Mouse (Mus musculus) induced T-regulatory cell, adult 2 months (primary cell): ENCODE data around the gene Fgf16.
A peak's percentile ranks its signal among the peaks of the same experiment; 100 is the strongest.

Source experiments
- DNase-seq: peaks from one replicate; pipeline ENCODE4 v3.0.0-alpha.2; 2012; ENCODE audit warnings: low read depth

The Fgf16 gene

GRCm38 (mm10) chrX:105764162-105765004 is at the start of gene Fgf16:
Gene Fgf16, plus strand, starts transcription at chrX:105764279.
- peak; percentile 35 for DNase-seq

- peak; percentile 15 for DNase-seq
These were observed 49.3 kb upstream of the Fgf16 start for GRCm38 (mm10) chrX:105714740-105715139.

GRCm38 (mm10) chrX:105715789-105716321 is 48.2 kb upstream of the Fgf16 start:
- DNase-seq: peak; percentile 70

- no peak for DNase-seq
These were observed 45.7 kb upstream of the Fgf16 start for GRCm38 (mm10) chrX:105718388-105718787.

- DNase-seq: no peak
These were observed 45.1 kb upstream of the Fgf16 start for GRCm38 (mm10) chrX:105718943-105719342.

- DNase-seq: peak; percentile 18
These were observed 39.9 kb upstream of the Fgf16 start for GRCm38 (mm10) chrX:105724174-105724573.

GRCm38 (mm10) chrX:105762847-105763527 is 1.1 kb upstream of the Fgf16 start:
- DNase-seq: peak; percentile 40

GRCm38 (mm10) chrX:105763612-105764011 is 467 bp upstream of the Fgf16 start:
- DNase-seq: peak; percentile 29

GRCm38 (mm10) chrX:105765005-105765706 is 1.1 kb downstream of the Fgf16 start:
- DNase-seq: peak; percentile 32

- DNase-seq: no peak
These were observed 1.9 kb downstream of the Fgf16 start for GRCm38 (mm10) chrX:105766013-105766412.

- no peak for DNase-seq
These were observed 3.2 kb downstream of the Fgf16 start for GRCm38 (mm10) chrX:105767177-105767764.

GRCm38 (mm10) chrX:105767932-105768331 is 3.9 kb downstream of the Fgf16 start:
- no peak for DNase-seq

- no peak for DNase-seq
These were observed 9.2 kb downstream of the Fgf16 start for GRCm38 (mm10) chrX:105773281-105773680.

GRCm38 (mm10) chrX:105794806-105795403 is 30.8 kb downstream of the Fgf16 start:
- DNase-seq: no peak

- no peak for DNase-seq
These were observed 60.4 kb downstream of the Fgf16 start for GRCm38 (mm10) chrX:105824462-105824861.
